Mouse (Mus musculus): ENCODE results near the gene Rptor.

Rptor gene

GRCm38 (mm10) chr11:119811598-119811997 lies 208.9 kb downstream of the Rptor start:
- DNase-seq (ENCODE audit: low spot score in 2 of 2): no peak

- no peak for DNase-seq (ENCODE audit: low spot score in 2 of 2)
These were observed 209.4 kb downstream of the Rptor start for GRCm38 (mm10) chr11:119812093-119812492.

GRCm38 (mm10) chr11:119814035-119814558 lies 211.4 kb downstream of the Rptor start:
- no peak for DNase-seq (ENCODE audit: low spot score in 2 of 2)

- no peak for DNase-seq (ENCODE audit: low spot score in 2 of 2)
These were observed 214.2 kb downstream of the Rptor start for GRCm38 (mm10) chr11:119816798-119817361.

GRCm38 (mm10) chr11:119817362-119817837 lies 214.7 kb downstream of the Rptor start:
- DNase-seq (ENCODE audit: low spot score in 2 of 2): peak; percentile 7 to 16

- DNase-seq (ENCODE audit: low spot score in 2 of 2): no peak
These were observed 215.2 kb downstream of the Rptor start for GRCm38 (mm10) chr11:119817898-119818297.

GRCm38 (mm10) chr11:119821514-119821913 lies 218.8 kb downstream of the Rptor start:
- DNase-seq (ENCODE audit: low spot score in 2 of 2): no peak

- no peak for DNase-seq (ENCODE audit: low spot score in 2 of 2)
These were observed 221.5 kb downstream of the Rptor start for GRCm38 (mm10) chr11:119824072-119824649.

- DNase-seq (ENCODE audit: low spot score in 2 of 2): no peak
These were observed 223.1 kb downstream of the Rptor start for GRCm38 (mm10) chr11:119825783-119826182.

- DNase-seq (ENCODE audit: low spot score in 2 of 2): no peak
These were observed 223.5 kb downstream of the Rptor start for GRCm38 (mm10) chr11:119826239-119826638.

GRCm38 (mm10) chr11:119829116-119829515 lies 226.4 kb downstream of the Rptor start:
- DNase-seq (ENCODE audit: low spot score in 2 of 2): no peak

GRCm38 (mm10) chr11:119831682-119832081 lies 229.0 kb downstream of the Rptor start:
- DNase-seq (ENCODE audit: low spot score in 2 of 2): no peak

- DNase-seq (ENCODE audit: low spot score in 2 of 2): no peak
These were observed 230.6 kb downstream of the Rptor start for GRCm38 (mm10) chr11:119833311-119833710.

GRCm38 (mm10) chr11:119833877-119834804 lies 231.4 kb downstream of the Rptor start:
- no peak for DNase-seq (ENCODE audit: low spot score in 2 of 2)

GRCm38 (mm10) chr11:119836326-119836725 lies 233.6 kb downstream of the Rptor start:
- DNase-seq (ENCODE audit: low spot score in 2 of 2): no peak

- DNase-seq (ENCODE audit: low spot score in 2 of 2): no peak
These were observed 235.1 kb downstream of the Rptor start for GRCm38 (mm10) chr11:119837786-119838185.

GRCm38 (mm10) chr11:119839411-119840342 lies 237.0 kb downstream of the Rptor start:
- DNase-seq (ENCODE audit: low spot score in 2 of 2): no peak

GRCm38 (mm10) chr11:119846608-119847007 lies 243.9 kb downstream of the Rptor start:
- no peak for DNase-seq (ENCODE audit: low spot score in 2 of 2)

- no peak for DNase-seq (ENCODE audit: low spot score in 2 of 2)
These were observed 244.4 kb downstream of the Rptor start for GRCm38 (mm10) chr11:119847076-119847475.

GRCm38 (mm10) chr11:119847569-119847968 lies 244.9 kb downstream of the Rptor start:
- no peak for DNase-seq (ENCODE audit: low spot score in 2 of 2)

GRCm38 (mm10) chr11:119848189-119848588 lies 245.5 kb downstream of the Rptor start:
- no peak for DNase-seq (ENCODE audit: low spot score in 2 of 2)

Data from heart, adult 9 months (tissue).